Mouse (Mus musculus) ES-Bruce4 (cell line): ENCODE results near the gene Akap10.

Experiments used
- CTCF ChIP-seq: IDR thresholded peaks from one replicate; pipeline ENCODE4 v1.8.1; 2011; ENCODE audit warnings: low read depth, low read length
- EP300 ChIP-seq: IDR thresholded peaks from 2 replicates; pipeline ENCODE4 v1.6.1; 2011; ENCODE audit warnings: low read depth, low read length; ENCODE audit not compliant: insufficient read depth
- POLR2A ChIP-seq: IDR thresholded peaks from one replicate; pipeline ENCODE4 v1.8.1; 2011; ENCODE audit warnings: low read length; ENCODE audit not compliant: insufficient read depth

GRCm38 (mm10) chr11:61908315-61908714 lies 21.7 kb downstream of the Akap10 start:
- no peak for TF ChIP-seq EP300
- no peak for TF ChIP-seq CTCF
- no peak for TF ChIP-seq POLR2A
